Mouse (Mus musculus): Measurements from ENCODE around the gene Tsnaxip1. TPM values are rescaled to one million over a fixed set of nuclear protein-coding genes. Genes with fewer than 3 reads are reported as not detected.
"Not testable (repeated sequence)": the region's sequence is repeated elsewhere in the genome, so short reads cannot be mapped to it uniquely, and the experiment has no call there.

Gene Tsnaxip1
- polyA plus RNA-seq, 2 experiments: 0.18 to 0.19 TPM

DNA sequence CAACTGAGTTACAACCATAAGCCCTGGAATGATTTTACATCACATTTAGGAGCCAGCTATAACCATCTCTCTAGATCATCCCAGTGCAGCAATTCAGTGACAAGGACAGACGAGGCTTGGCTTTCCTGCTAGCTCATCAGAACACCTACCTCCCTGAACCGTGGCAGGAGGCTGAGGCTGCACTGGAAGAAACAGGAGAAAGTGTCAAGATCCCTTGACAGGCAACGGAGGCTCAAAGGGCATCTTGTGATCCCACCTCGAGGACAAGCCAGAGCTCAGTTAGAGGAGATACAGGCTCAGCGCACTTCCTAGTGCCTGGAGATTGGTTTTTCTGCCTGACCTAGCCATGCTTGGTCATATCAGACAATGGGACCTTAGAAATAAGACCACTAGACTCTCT lies 15.0 kb upstream of the Tsnaxip1 start:
- H3K9me3 ChIP-seq (ENCODE audit: control insufficient read depth, low read length): no peaks in the 10 kb centered on the region
- H3K36me3 ChIP-seq (ENCODE audit: control insufficient read depth, insufficient read depth, low read length): peaks cover 23% of the 10 kb centered on the region
- ATAC-seq (ENCODE audit: low FRiP score, low read depth) (no peak), DNase-seq (ENCODE audit: low spot score) (no peak)
- no peak overlapping the region for H3K4me3 ChIP-seq (replicated peaks; ENCODE audit: low read length)
- TF ChIP-seq POLR2A (IDR thresholded peaks at IDR 0.05; ENCODE audit: borderline replicate concordance, extremely low read depth, insufficient read depth, insufficient read length): no peak
- H3K27ac ChIP-seq (replicated peaks; ENCODE audit: low read depth, low read length): no peak overlapping the region
- no peak overlapping the region for H3K9ac ChIP-seq (ENCODE audit: low read depth, low read length, severe bottlenecking)
- no peaks in the 10 kb centered on the region for H3K4me1 ChIP-seq (ENCODE audit: control insufficient read depth, insufficient read depth, low read length)
- H3K27me3 ChIP-seq (ENCODE audit: control insufficient read depth, insufficient read depth, low read length): no peaks in the 10 kb centered on the region
- 81% methylated on average over 5 of the region's 5 CpGs for WGBS
- H3K4me2 ChIP-seq (replicated peaks; ENCODE audit: low read depth, low read length, severe bottlenecking): no peak overlapping the region

DNA sequence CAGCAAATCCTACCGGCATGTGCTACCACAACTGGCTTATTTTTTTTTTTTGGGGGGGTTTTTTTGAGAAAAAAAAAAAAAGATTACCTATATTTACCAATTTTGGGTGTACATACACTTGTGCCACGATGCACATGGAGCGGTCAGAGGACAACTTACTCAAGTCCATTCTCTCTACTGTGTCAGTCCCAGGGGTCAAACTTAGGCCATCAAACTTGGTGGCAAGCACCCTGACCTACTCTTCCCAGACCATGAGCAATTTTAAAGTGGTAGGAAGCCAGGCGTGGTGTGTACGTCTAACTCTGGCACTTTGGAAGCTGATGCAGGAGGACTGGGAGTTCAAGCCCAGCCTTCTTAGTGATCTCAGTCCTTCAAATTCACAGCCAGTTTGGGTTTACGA lies 14.3 kb upstream of the Tsnaxip1 start:
- Histone ChIP-seq H3K4me3 (replicated peaks; ENCODE audit: low read length) (no peak overlapping the region), H3K4me1 (ENCODE audit: control insufficient read depth, insufficient read depth, low read length) (no peaks in the 10 kb centered on the region), H3K27ac (replicated peaks; ENCODE audit: low read depth, low read length) (no peak overlapping the region), H3K27me3 (ENCODE audit: control insufficient read depth, insufficient read depth, low read length) (no peaks in the 10 kb centered on the region), H3K9me3 (ENCODE audit: control insufficient read depth, low read length) (no peaks in the 10 kb centered on the region), H3K4me2 (replicated peaks; ENCODE audit: low read depth, low read length, severe bottlenecking) (no peak overlapping the region), H3K9ac (ENCODE audit: low read depth, low read length, severe bottlenecking) (no peak overlapping the region), H3K36me3 (ENCODE audit: control insufficient read depth, insufficient read depth, low read length) (peaks cover 23% of the 10 kb centered on the region)
- 96% methylated on average over 6 of the region's 6 CpGs for WGBS
- no peak for DNase-seq (ENCODE audit: low spot score)
- no peak for TF ChIP-seq POLR2A (IDR thresholded peaks at IDR 0.05; ENCODE audit: borderline replicate concordance, extremely low read depth, insufficient read depth, insufficient read length)
- no peak for ATAC-seq (ENCODE audit: low FRiP score, low read depth)

- H3K36me3 ChIP-seq (ENCODE audit: control insufficient read depth, insufficient read depth, low read length): peaks cover 45% of the 10 kb centered on the region
- DNase-seq (ENCODE audit: low spot score) (no peak), ATAC-seq (ENCODE audit: low FRiP score, low read depth) (no peak)
- H3K9me3 ChIP-seq (ENCODE audit: control insufficient read depth, low read length): no peaks in the 10 kb centered on the region
- no peak overlapping the region for H3K9ac ChIP-seq (ENCODE audit: low read depth, low read length, severe bottlenecking)
- H3K27me3 ChIP-seq (ENCODE audit: control insufficient read depth, insufficient read depth, low read length): no peaks in the 10 kb centered on the region
- H3K4me1 ChIP-seq (ENCODE audit: control insufficient read depth, insufficient read depth, low read length): no peaks in the 10 kb centered on the region
- H3K27ac ChIP-seq (replicated peaks; ENCODE audit: low read depth, low read length): no peak overlapping the region
- no peak for TF ChIP-seq POLR2A (IDR thresholded peaks at IDR 0.05; ENCODE audit: borderline replicate concordance, extremely low read depth, insufficient read depth, insufficient read length)
- 89% methylated on average over 3 of the region's 3 CpGs for WGBS
- H3K4me3 ChIP-seq (replicated peaks; ENCODE audit: low read length): no peak overlapping the region
- H3K4me2 ChIP-seq (replicated peaks; ENCODE audit: low read depth, low read length, severe bottlenecking): no peak overlapping the region
Measured at GRCm38 (mm10) chr8:105819659-105820058, 7.9 kb upstream of the Tsnaxip1 start.

DNA sequence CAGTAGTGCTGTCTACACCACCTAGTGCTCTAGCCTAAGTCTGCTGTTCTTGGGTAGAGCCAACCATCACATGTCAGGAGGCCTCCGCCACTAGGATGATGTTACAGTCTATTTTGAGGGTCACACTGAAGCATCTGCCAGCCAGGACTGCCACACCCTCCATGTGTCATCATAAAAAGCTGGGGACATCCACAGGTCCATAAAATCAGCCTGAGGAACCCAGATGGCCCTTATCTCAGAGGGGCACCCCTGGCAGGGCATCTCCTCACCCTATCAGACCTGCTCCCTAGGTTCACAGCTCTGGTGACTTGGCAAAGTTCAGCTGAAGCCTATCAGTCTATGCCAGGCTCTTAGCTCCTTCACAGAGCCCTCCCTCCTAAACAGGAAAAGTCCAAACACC lies 6.6 kb upstream of the Tsnaxip1 start:
- Histone ChIP-seq H3K4me2 (replicated peaks; ENCODE audit: low read depth, low read length, severe bottlenecking) (no peak overlapping the region), H3K9ac (ENCODE audit: low read depth, low read length, severe bottlenecking) (no peak overlapping the region), H3K9me3 (ENCODE audit: control insufficient read depth, low read length) (no peaks in the 10 kb centered on the region), H3K4me1 (ENCODE audit: control insufficient read depth, insufficient read depth, low read length) (peaks cover 2% of the 10 kb centered on the region; the same call in 1 of the 2 replicates), H3K27me3 (ENCODE audit: control insufficient read depth, insufficient read depth, low read length) (no peaks in the 10 kb centered on the region), H3K27ac (replicated peaks; ENCODE audit: low read depth, low read length) (no peak overlapping the region), H3K4me3 (replicated peaks; ENCODE audit: low read length) (no peak overlapping the region), H3K36me3 (ENCODE audit: control insufficient read depth, insufficient read depth, low read length) (peaks cover 47% of the 10 kb centered on the region)
- DNase-seq (ENCODE audit: low spot score) (no peak), ATAC-seq (ENCODE audit: low FRiP score, low read depth) (no peak)
- 100% methylated on average over 1 of the region's 1 CpGs for WGBS
- no peak for TF ChIP-seq POLR2A (IDR thresholded peaks at IDR 0.05; ENCODE audit: borderline replicate concordance, extremely low read depth, insufficient read depth, insufficient read length)

DNA sequence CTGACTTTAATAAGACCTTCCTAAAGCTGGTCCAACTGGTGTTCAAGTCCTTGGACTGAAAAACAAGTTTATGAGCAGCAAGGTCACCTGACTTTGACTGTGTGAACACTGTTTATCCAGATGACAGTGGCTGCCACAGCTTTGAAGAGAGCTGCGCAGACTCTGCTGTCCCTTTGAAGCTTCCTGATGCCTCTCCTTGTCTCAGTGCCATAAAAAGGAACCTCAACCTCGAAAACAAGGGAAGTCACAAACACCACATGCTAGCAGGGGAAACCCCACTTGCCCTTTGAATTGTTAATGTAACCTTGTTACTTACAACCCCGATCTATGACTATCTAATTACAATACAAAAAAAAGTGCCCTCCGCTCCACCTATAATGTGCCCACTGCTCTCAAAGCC lies 2.0 kb upstream of the Tsnaxip1 start:
- Histone ChIP-seq H3K4me1 (ENCODE audit: control insufficient read depth, insufficient read depth, low read length) (peaks cover 4% of the 10 kb centered on the region; the same call in 1 of the 2 replicates), H3K9me3 (ENCODE audit: control insufficient read depth, low read length) (no peaks in the 10 kb centered on the region), H3K4me2 (replicated peaks; ENCODE audit: low read depth, low read length, severe bottlenecking) (peak overlapping the region; percentile 80), H3K27me3 (ENCODE audit: control insufficient read depth, insufficient read depth, low read length) (no peaks in the 10 kb centered on the region), H3K9ac (ENCODE audit: low read depth, low read length, severe bottlenecking) (no peak overlapping the region), H3K4me3 (replicated peaks; ENCODE audit: low read length) (no peak overlapping the region), H3K36me3 (ENCODE audit: control insufficient read depth, insufficient read depth, low read length) (peaks cover 37% of the 10 kb centered on the region), H3K27ac (replicated peaks; ENCODE audit: low read depth, low read length) (no peak overlapping the region)
- 69% methylated on average over 4 of the region's 4 CpGs for WGBS
- TF ChIP-seq POLR2A (IDR thresholded peaks at IDR 0.05; ENCODE audit: borderline replicate concordance, extremely low read depth, insufficient read depth, insufficient read length): no peak
- DNase-seq (ENCODE audit: low spot score) (no peak), ATAC-seq (ENCODE audit: low FRiP score, low read depth) (no peak)

DNA sequence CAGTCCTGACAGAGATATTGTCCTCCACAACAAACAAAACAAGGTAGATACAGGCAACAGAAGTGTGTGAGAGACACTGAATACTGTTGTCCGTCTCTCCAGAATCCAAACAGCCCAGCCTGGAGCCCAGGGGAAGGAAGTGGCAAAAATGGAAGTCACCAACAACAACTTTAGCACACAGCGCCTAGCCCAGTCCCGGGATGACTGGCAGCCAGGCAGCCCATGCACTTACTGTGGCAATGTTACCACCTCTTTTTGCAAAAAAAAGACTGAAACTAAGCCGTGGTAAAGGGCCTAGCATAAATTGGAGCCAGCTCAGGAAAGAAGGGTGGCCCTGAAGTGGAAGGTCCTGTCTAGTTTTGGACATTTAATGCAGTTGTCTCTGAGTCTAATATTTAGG lies 1.2 kb upstream of the Tsnaxip1 start:
- 11% methylated on average over 4 of the region's 4 CpGs for WGBS
- peak overlapping the region; percentile 97 for H3K4me3 ChIP-seq (replicated peaks; ENCODE audit: low read length)
- ATAC-seq (ENCODE audit: low FRiP score, low read depth): no peak
- peaks cover 4% of the 10 kb centered on the region; the same call in 1 of the 2 replicates for H3K4me1 ChIP-seq (ENCODE audit: control insufficient read depth, insufficient read depth, low read length)
- 0 out of 2 replicates have a peak overlapping the region, but pooled peaks have one; percentile 26 for H3K27ac ChIP-seq (replicated peaks; ENCODE audit: low read depth, low read length)
- H3K27me3 ChIP-seq (ENCODE audit: control insufficient read depth, insufficient read depth, low read length): no peaks in the 10 kb centered on the region
- H3K36me3 ChIP-seq (ENCODE audit: control insufficient read depth, insufficient read depth, low read length): peaks cover 28% of the 10 kb centered on the region
- no peak for DNase-seq (ENCODE audit: low spot score)
- peak overlapping the region; percentile 80 for H3K4me2 ChIP-seq (replicated peaks; ENCODE audit: low read depth, low read length, severe bottlenecking)
- no peak for TF ChIP-seq POLR2A (IDR thresholded peaks at IDR 0.05; ENCODE audit: borderline replicate concordance, extremely low read depth, insufficient read depth, insufficient read length)
- no peaks in the 10 kb centered on the region for H3K9me3 ChIP-seq (ENCODE audit: control insufficient read depth, low read length)
- H3K9ac ChIP-seq (ENCODE audit: low read depth, low read length, severe bottlenecking): peak overlapping the region; percentile 88

DNA sequence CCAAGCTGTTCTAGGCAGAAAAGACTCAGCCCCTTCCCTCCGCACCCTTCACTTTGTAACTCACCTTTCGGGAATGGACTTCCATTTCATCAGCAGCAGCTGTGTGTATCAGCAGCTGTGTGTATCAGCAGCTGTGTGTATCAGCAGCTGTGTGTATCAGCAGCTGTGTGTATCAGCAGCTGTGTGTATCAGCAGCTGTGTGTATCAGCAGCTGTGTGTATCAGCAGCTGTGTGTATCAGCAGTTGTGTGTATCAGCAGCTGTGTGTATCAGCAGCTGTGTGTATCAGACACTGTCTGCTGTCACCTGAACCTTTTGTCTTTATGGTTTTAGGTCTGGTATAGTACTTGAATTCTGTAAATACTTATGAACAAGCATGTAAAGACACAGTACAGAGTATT lies 6.2 kb downstream of the Tsnaxip1 start:
- H3K9me3 ChIP-seq (ENCODE audit: control insufficient read depth, low read length); H3K4me2 ChIP-seq (replicated peaks; ENCODE audit: low read depth, low read length, severe bottlenecking); ATAC-seq (ENCODE audit: low FRiP score, low read depth); H3K36me3 ChIP-seq (ENCODE audit: control insufficient read depth, insufficient read depth, low read length); H3K27ac ChIP-seq (replicated peaks; ENCODE audit: low read depth, low read length); H3K27me3 ChIP-seq (ENCODE audit: control insufficient read depth, insufficient read depth, low read length); H3K4me1 ChIP-seq (ENCODE audit: control insufficient read depth, insufficient read depth, low read length); H3K9ac ChIP-seq (ENCODE audit: low read depth, low read length, severe bottlenecking); H3K4me3 ChIP-seq (replicated peaks; ENCODE audit: low read length); DNase-seq (ENCODE audit: low spot score): not testable (repeated sequence)
- WGBS: 72% methylated on average over 2 of the region's 2 CpGs
